Mouse (Mus musculus): ENCODE data around the gene Corin.
A peak's percentile ranks its signal among the peaks of the same experiment; 100 is the strongest.

Gene Corin

GRCm38 (mm10) chr5:72503531-72504523, at the start of gene Corin:
Gene Corin (minus strand): TSS chr5:72504473.
- no peak for DNase-seq (ENCODE audit: low spot score in 2 of 2)

DNA sequence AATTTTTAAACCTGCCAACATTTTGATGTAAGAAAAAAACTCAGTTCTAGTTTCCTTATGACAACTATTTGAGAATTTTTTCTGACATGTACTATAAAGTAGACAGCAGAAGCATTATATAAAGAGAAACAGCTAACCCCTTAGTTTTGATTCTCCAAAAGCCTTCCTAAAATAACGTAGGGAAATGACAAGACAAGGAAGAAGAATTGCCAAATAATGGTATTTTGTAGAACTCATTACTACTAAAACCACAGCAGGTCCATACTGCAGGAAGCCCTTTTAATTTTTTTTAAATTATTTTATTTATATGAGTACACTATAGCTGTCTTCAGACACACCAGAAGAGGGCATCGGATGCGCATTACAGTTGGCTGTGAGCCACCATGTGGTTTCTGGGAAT, 46.9 kb upstream of the Corin start:
- peak in 1 of 2 experiments; percentile 21 for DNase-seq (ENCODE audit: low spot score in 2 of 2)

DNA sequence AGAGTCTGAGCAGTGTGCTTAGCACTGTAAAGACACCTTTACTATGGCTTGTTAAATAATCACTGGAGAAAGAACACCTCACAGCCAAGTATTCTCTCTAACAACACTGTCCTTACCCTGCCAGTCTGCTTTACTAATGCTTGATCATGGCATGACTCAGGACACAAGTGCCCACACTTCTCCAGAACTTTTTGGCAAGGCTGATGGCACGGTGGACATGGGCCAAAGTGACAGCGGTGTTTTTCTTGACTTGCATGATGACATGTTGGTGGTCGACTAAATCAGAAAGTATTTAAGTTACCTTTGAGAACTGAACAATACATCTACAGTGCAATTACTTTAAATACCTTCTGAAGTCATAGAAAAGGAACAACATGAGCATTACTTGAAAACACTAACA, 24.6 kb upstream of the Corin start:
- DNase-seq (ENCODE audit: low spot score in 2 of 2) = no peak

DNA sequence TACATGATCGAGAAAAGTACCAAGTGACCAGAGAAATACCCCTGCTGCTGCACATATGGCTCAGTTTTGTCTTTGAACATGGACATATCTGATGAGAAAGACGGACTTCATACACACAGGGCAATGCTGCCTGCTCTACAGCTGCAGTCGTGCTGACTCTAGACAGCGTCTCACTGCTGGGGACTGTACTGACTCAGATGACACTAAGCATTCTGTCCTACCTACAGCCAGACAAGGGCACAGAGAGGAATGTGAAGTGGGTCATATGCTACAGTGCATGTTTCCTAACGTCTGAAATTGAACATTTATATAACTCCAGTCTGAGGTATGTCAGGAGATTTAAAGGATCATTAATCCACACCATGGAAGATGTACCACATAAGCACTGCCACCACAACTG, 9.5 kb upstream of the Corin start:
- DNase-seq (ENCODE audit: low spot score in 2 of 2) = no peak

GRCm38 (mm10) chr5:72505740-72506139, 1.5 kb upstream of the Corin start:
- DNase-seq (ENCODE audit: low spot score in 2 of 2) = no peak

- no peak for DNase-seq (ENCODE audit: low spot score in 2 of 2)
These were observed 1.5 kb downstream of the Corin start for GRCm38 (mm10) chr5:72502778-72503177.

DNA sequence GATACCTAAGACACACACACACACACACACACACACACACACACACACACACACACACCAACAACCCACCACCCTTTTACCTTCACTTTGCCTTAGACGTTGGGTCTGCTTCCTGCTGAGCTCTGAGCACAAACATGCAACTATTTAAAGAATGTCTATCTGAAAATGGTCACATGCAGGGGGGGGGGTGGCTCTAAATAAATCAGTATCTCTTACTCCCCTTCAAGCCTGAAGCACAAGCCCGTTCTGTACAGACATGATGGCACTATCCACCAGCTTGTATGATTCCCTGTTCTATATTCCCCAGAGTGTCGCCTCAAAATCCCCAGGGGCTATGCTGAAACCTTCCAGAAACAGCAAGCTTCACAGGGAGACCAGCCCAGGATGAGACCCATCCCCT, 2.5 kb downstream of the Corin start:
- DNase-seq (ENCODE audit: low spot score in 2 of 2) = no peak

GRCm38 (mm10) chr5:72498271-72498670, 6.0 kb downstream of the Corin start:
- no peak for DNase-seq (ENCODE audit: low spot score in 2 of 2)

DNA sequence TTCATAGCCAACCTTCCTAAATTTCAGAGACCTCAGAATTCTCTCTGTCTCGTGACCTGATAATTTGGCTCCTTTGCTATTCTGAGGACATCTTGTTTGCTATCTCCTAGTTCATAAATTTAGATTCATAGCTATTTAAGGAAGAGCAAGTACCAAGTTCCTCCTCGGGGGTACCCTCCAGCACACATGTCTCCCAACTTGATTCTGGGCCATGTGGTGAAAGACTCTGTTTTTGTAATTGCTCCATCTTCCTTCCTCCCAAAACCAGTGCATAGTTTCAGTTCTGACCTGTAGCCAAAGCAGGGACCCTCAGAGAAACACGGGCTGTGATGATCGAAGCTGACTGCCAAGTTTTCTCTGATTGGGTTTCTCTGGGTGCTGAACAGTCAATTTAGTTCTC, 7.5 kb downstream of the Corin start:
- DNase-seq (ENCODE audit: low spot score in 2 of 2) = no peak

DNA sequence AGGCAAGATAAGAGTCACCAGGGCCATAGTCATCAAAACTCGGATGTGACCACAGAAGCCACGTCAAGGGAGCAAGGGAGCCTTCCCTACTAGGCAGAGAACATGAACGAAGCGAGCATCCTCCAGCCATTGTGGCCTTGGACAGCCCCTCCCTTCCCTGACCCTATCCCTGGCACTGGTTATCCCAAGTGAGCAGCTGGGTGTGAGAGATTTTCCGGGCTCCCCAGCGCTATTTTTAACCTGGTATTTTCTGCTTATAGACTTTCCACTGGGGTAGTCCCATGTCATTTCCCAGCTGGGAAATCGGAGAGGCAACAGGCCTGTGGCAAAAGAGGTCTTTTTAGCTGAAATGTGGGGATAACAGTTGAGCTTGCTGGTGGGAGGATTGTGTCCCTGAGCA, 10.4 kb downstream of the Corin start:
- no peak for DNase-seq (ENCODE audit: low spot score in 2 of 2)

GRCm38 (mm10) chr5:72491232-72491631, 13.0 kb downstream of the Corin start:
- no peak for DNase-seq (ENCODE audit: low spot score in 2 of 2)

- DNase-seq (ENCODE audit: low spot score in 2 of 2) = no peak
These were observed 23.8 kb downstream of the Corin start for GRCm38 (mm10) chr5:72480456-72480855.

- DNase-seq (ENCODE audit: low spot score in 2 of 2) = no peak
These were observed 31.8 kb downstream of the Corin start for GRCm38 (mm10) chr5:72472317-72473009.

DNA sequence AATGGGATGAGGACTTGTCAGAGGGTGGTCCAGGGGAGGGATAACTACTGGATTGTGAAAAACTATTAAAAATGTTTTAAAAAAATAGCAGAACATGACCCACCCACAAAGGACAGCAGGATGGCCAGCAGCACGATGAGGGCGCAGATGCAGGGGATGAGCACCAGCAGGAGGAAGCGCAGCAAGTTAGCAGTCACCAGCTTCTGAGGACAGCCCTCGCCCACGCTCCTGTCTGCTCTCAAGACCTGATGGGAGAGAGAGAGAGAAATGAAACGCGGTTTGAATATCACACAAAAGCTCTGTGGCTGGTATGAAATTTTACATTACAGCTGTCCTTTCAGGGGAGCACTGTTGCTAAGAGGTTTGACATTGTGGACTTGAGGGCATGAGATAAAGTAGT, 32.5 kb downstream of the Corin start:
- DNase-seq (ENCODE audit: low spot score in 2 of 2) = no peak

- DNase-seq (ENCODE audit: low spot score in 2 of 2) = no peak
These were observed 39.3 kb downstream of the Corin start for GRCm38 (mm10) chr5:72464932-72465331.

- DNase-seq (ENCODE audit: low spot score in 2 of 2) = no peak
These were observed 44.7 kb downstream of the Corin start for GRCm38 (mm10) chr5:72459374-72460112.

DNA sequence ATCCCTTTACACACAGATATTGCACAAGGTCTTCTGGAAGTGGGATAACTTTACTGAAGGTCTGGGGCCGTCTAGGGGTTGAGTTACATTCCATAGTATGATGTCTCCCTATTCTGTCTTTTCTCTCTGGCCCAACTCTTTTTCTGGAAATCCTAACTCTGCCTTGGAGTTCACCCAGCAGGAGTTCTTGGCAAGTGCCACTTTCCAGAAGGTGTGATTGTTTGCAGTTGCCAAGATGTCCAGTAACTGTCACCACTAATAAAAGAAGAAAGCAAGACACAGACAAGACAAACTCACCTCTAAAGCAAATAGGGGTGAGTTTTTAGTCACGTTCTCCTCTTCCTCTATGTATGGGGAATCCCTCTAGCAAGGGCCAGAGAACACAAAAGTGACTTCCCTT, 50.6 kb downstream of the Corin start:
- DNase-seq (ENCODE audit: low spot score in 2 of 2) = no peak

- no peak for DNase-seq (ENCODE audit: low spot score in 2 of 2)
These were observed 51.1 kb downstream of the Corin start for GRCm38 (mm10) chr5:72453176-72453575.

DNA sequence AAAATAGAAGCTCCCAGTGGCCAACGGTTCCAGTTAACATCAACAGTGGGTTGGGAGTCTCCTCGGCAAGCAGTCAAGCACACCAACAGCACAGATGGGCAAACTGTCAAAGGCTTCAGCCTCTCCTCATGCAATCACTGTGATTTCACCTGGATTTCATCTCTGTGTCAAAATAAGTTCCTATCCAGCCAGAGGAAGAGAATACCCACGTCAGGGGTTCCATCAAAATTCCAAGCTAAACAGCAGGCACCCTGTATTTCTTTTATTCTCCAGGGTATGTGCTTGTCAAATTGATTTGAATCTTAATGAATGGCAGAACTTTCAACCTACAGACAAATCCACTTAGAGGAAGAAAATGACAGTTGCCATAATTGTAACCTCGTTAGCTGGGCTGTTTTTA, 51.5 kb downstream of the Corin start:
- DNase-seq (ENCODE audit: low spot score in 2 of 2) = no peak

GRCm38 (mm10) chr5:72448846-72449245, 55.4 kb downstream of the Corin start:
- no peak for DNase-seq (ENCODE audit: low spot score in 2 of 2)

GRCm38 (mm10) chr5:72446104-72446503, 58.2 kb downstream of the Corin start:
- DNase-seq (ENCODE audit: low spot score in 2 of 2) = no peak

GRCm38 (mm10) chr5:72443946-72444345, 60.3 kb downstream of the Corin start:
- no peak for DNase-seq (ENCODE audit: low spot score in 2 of 2)

Data from spleen, postnatal 4 days (tissue).